Mouse (Mus musculus) limb, embryonic 12.5 days (tissue): Measurements from ENCODE around the gene Sugp2. TPM values are rescaled to one million over a fixed set of nuclear protein-coding genes. Genes with fewer than 3 reads are reported as not detected.
"Not testable (repeated sequence)": the region's sequence is repeated elsewhere in the genome, so short reads cannot be mapped to it uniquely, and the experiment has no call there.

Experiments
- ATAC-seq: fragments of 200-750 bp; cut with Nextera tagmentation; 2 replicates; pipeline ENCODE4 v1.8.0; 2017; ENCODE audit warnings: low read depth, moderate TSS enrichment; ENCODE audit not compliant: insufficient number of reproducible peaks, insufficient read depth, low FRiP score, low TSS enrichment
- H3K27ac ChIP-seq: fragments of 300-500 bp; sonication (generic); 2 replicates; pipeline ENCODE4 v1.5.1; 2016; ENCODE audit warnings: mild to moderate bottlenecking, moderate library complexity
- H3K27me3 ChIP-seq: fragments of 300-500 bp; sonication (generic); 2 replicates; pipeline ENCODE4 v1.6.1; 2016; ENCODE audit warnings: mild to moderate bottlenecking, moderate library complexity
- H3K36me3 ChIP-seq: fragments of 300-500 bp; sonication (generic); 2 replicates; pipeline ENCODE4 v1.6.1; 2016; ENCODE audit warnings: mild to moderate bottlenecking, moderate library complexity
- H3K4me1 ChIP-seq: fragments of 300-500 bp; sonication (generic); replicated peaks from 2 replicates; pipeline ENCODE4 v1.6.1; 2016
- H3K4me2 ChIP-seq: fragments of 300-500 bp; sonication (generic); 2 replicates; pipeline ENCODE4 v1.6.1; 2016; ENCODE audit warnings: mild to moderate bottlenecking, moderate library complexity
- H3K4me3 ChIP-seq: fragments of 300-500 bp; sonication (generic); replicated peaks from 2 replicates; pipeline ENCODE4 v1.5.1; 2016; ENCODE audit warnings: mild to moderate bottlenecking
- H3K9ac ChIP-seq: fragments of 300-500 bp; sonication (generic); replicated peaks from 2 replicates; pipeline ENCODE4 v1.6.1; 2016; ENCODE audit warnings: mild to moderate bottlenecking, moderate library complexity
- H3K9me3 ChIP-seq: fragments of 300-500 bp; sonication (generic); 2 replicates; pipeline ENCODE4 v1.6.1; 2016; ENCODE audit warnings: mild to moderate bottlenecking, moderate library complexity
- WGBS: fragments of 180-500 bp; shearing (Covaris S2); methylation state at CpG from one replicate; pipeline ENCODE4 v1.1.7; 2016; 5-methylcytosine and 5-hydroxymethylcytosine counted together
- polyA plus RNA-seq: library from polyadenylated mRNA; unstranded; fragments of >200 nt; fragmentation: Nextera tagmentation; extraction: Ambion mirVana; gene quantifications from 2 replicates; pipeline ENCODE4 v1.2.1, GENCODE M21; 2016

Gene Sugp2
- polyA plus RNA-seq, 1 experiment from 2014 or later, result 48.3 TPM

DNA sequence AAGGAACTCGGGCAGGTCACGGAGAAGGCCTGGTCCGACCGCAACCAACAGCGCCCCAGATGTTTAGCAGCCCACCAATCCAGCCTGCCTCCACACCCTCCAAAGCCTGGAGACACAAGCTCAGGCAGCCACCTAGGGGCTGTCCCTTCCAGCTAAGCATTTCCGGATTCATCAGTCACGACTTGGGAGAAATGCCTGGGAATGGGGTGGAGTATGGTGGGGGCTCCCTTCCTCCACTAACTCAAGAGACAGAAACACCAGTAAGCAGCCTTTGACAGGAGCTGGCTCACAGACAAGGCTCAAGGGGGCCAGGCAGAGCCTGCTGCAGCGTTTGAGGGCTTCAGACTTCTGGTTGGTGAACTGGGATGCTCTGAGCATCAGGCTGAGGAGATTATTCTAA is 23.5 kb upstream of the Sugp2 start:
- Histone ChIP-seq H3K9me3 (no peaks in the 10 kb centered on the region), H3K4me3 (no peak overlapping the region), H3K9ac (0 out of 2 replicates have a peak overlapping the region, but pooled peaks have one; percentile 14), H3K36me3 (no peaks in the 10 kb centered on the region), H3K4me1 (0 out of 2 replicates have a peak, but pooled peaks cover 14% of the 10 kb centered on the region), H3K27me3 (peaks cover 11% of the 10 kb centered on the region; the same call in 1 of the 2 replicates), H3K4me2 (peak overlapping the region; percentile 2; the same call in 1 of the 2 replicates), H3K27ac (no peak overlapping the region)
- 30% methylated on average over 8 of the region's 8 CpGs for WGBS
- ATAC-seq, result no peak

DNA sequence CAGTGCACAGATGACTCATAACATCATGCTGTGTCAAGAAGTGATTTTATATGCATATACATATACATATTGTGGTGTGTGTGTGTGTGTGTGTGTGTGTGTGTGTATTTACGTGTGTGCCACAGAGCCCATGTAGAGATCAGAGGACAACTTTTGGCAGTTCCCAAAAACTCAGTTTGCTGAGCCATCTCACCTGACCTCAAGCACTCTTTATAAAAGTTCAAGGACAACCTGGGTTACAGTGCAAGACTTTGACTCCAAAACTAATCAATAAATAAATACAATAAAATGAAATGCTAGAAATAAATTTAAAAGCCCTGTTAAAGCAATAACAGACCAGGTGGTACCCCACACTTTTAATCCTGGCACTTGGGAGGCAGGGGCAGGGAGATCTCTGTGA is 22.8 kb upstream of the Sugp2 start:
- Histone ChIP-seq H3K4me1 (0 out of 2 replicates have a peak, but pooled peaks cover 14% of the 10 kb centered on the region), H3K4me2 (peak overlapping the region; percentile 94), H3K4me3 (peak overlapping the region; percentile 66), H3K9ac (peak overlapping the region; percentile 69; the same call in 1 of the 2 replicates), H3K9me3 (no peaks in the 10 kb centered on the region), H3K27me3 (peaks cover 11% of the 10 kb centered on the region; the same call in 1 of the 2 replicates), H3K36me3 (no peaks in the 10 kb centered on the region), H3K27ac (no peak overlapping the region)
- WGBS, result 75% methylated on average over 1 of the region's 1 CpGs
- no peak for ATAC-seq

DNA sequence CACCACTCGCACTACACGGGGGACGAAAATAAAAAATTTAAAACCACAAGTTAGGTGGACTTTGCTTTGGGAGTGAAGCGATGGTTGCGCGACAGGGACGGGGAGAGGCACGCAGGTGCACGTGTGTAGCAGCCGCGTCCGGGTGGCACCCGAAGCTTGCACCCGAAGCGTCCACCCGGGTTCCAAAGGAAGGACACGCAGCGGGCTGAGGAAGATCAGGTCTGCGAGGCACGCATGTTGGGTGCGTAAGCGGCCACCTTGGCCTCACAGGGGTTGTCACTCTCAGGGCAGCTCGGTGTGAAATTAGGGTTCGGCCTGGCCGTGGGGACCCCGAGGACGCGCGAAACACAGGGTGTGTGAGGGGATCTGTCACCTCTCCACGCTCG is 22.3 kb upstream of the Sugp2 start:
- no peaks in the 10 kb centered on the region for H3K9me3 ChIP-seq
- no peaks in the 10 kb centered on the region for H3K36me3 ChIP-seq
- H3K9ac ChIP-seq, result peak overlapping the region; percentile 69
- H3K27ac ChIP-seq, result no peak overlapping the region
- peak overlapping the region; percentile 94 for H3K4me2 ChIP-seq
- 2% methylated on average over 31 of the region's 31 CpGs for WGBS
- no peak; the same call in 1 of the 2 replicates for ATAC-seq
- peaks cover 11% of the 10 kb centered on the region; the same call in 1 of the 2 replicates for H3K27me3 ChIP-seq
- 0 out of 2 replicates have a peak, but pooled peaks cover 14% of the 10 kb centered on the region for H3K4me1 ChIP-seq
- peak overlapping the region; percentile 66 for H3K4me3 ChIP-seq

DNA sequence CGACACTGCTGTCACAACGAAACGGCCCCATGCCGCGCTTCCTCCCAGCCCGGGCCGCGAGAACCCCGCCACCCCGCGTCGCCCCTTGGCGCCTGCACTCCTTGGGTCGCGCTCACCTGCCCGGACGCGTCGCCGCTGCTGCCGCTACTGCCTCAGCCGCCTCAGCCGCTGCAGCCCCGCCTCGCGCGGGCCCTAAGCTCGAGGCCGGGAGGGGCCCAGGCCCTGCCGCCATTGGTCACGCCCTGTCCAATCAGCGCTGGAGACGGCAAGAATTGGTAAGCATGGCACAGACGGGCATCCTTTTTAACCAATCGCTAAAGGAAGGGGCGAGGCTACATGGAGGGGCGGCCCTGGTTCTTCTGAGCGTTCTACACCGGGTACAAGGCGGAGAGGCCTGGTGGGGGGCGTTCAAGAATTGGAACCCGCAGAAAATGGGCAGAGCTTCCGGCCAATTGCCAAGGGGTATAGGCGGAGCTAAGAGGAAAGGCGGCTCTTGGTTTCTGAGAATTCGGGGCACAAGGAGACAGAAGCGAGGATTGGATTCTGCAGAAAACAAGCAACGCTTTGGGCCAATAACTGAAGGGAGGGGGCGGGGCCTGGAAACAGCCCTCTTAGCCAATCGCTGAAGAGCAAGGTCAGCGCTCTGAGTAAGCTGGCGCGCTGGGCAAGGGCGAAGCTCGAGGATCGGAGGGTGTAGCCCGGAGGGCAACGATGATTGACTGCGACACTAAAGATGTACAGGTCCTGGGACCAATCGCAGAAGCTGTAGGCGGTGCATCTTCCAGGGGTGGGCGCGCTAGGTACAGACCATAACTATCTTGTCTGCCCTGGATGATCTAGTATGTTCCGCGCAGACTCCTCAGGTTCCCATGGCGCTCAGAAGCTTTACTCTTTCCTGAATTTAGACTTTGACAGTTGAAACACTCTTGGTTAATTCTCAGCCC is 21.6 kb upstream of the Sugp2 start, which contains the start of gene Slc25a42:
Gene Slc25a42 (minus strand): TSS at position 194 of the 944 bp plus-strand sequence.
- peaks cover 15% of the 10 kb centered on the region; the same call in 1 of the 2 replicates for H3K27me3 ChIP-seq
- H3K36me3 ChIP-seq, result no peaks in the 10 kb centered on the region
- no peaks in the 10 kb centered on the region for H3K9me3 ChIP-seq
- H3K4me3 ChIP-seq, result peak within 1 kb of the TSS; percentile 66
- peak; percentile 99 for ATAC-seq
- peak within 1 kb of the TSS; percentile 69 for H3K9ac ChIP-seq
- peak within 1 kb of the TSS; percentile 94 for H3K4me2 ChIP-seq
- 0 out of 2 replicates have a peak, but pooled peaks cover 14% of the 10 kb centered on the region for H3K4me1 ChIP-seq
- under 1% methylated on average over 66 of the region's 66 CpGs for WGBS
- no peak within 1 kb of the TSS for H3K27ac ChIP-seq

DNA sequence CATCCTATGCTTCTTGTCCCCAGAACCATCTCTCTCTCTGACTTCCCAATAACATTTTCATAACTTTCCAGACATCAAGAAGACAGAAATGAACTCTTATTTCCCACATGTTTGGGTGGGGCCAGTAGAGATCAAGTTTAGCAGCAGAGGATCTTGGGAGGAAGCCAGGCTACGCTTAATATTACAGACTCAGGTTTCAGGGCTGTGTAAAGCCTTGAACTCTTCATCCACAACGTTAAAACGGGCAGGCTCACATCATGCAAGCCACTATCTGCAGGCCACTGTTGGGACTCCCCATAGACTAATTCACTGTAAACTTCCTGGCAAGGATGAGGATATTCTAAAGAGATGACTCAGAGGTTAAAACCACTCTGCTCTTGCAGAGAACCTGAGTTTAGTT is 19.6 kb upstream of the Sugp2 start:
- ATAC-seq, result no peak
- peaks cover 16% of the 10 kb centered on the region; the same call in 1 of the 2 replicates for H3K4me1 ChIP-seq
- no peaks in the 10 kb centered on the region for H3K9me3 ChIP-seq
- H3K27ac ChIP-seq, result no peak overlapping the region
- H3K36me3 ChIP-seq, result no peaks in the 10 kb centered on the region
- peaks cover 23% of the 10 kb centered on the region; the same call in 1 of the 2 replicates for H3K27me3 ChIP-seq
- H3K4me2 ChIP-seq, result no peak overlapping the region
- H3K4me3 ChIP-seq, result no peak overlapping the region
- WGBS, result 69% methylated on average over 3 of the region's 3 CpGs
- no peak overlapping the region for H3K9ac ChIP-seq

DNA sequence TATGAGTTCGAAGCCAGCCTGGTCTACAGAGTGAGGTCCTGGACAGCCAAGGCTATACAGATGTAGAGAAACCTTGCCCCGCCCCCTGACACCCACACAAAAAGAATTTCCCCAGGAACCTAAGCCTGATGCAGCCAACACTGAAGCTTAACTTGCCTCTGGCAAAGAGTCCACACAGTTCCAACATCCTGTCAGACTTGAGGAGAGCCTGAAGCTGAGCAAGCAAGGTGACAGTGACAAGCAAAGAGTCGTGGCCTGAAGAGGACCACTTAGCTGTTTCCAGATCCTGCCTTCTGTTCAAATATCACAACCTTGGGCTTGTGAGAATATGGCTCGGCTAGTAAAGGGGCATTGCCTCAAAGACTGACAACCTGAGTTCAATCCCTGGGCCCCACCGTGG is 18.9 kb upstream of the Sugp2 start:
- H3K4me2 ChIP-seq, result no peak overlapping the region
- 77% methylated on average over 5 of the region's 5 CpGs for WGBS
- no peak overlapping the region for H3K4me3 ChIP-seq
- no peaks in the 10 kb centered on the region for H3K36me3 ChIP-seq
- no peak for ATAC-seq
- H3K4me1 ChIP-seq, result peaks cover 17% of the 10 kb centered on the region; the same call in 1 of the 2 replicates
- peaks cover 23% of the 10 kb centered on the region; the same call in 1 of the 2 replicates for H3K27me3 ChIP-seq
- no peak overlapping the region for H3K9ac ChIP-seq
- H3K9me3 ChIP-seq, result no peaks in the 10 kb centered on the region
- H3K27ac ChIP-seq, result no peak overlapping the region

DNA sequence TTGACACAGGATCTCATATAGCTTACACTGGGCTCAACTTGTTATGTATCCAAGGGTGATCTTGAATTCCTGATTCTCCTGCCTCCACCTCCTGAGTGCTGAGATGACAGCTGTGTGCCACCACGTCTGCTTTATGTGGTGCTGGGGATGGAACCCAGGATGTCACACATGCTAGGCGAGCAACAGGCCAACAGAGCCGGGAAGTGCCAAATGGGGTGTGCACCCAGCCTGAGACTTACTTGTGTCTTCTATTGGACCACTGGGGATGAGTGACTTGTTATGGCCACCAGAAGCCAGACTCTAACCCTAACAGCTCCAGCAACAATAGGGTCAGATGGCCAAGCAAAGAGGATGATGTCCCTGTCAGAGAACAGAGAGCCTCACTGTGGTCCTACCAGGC is 17.9 kb upstream of the Sugp2 start:
- 77% methylated on average over 3 of the region's 3 CpGs for WGBS
- not testable (repeated sequence) for H3K4me2 ChIP-seq, H3K27ac ChIP-seq, H3K36me3 ChIP-seq, H3K9me3 ChIP-seq, ATAC-seq, H3K9ac ChIP-seq, H3K4me3 ChIP-seq
- peaks cover 14% of the 10 kb centered on the region; the same call in 1 of the 2 replicates for H3K27me3 ChIP-seq
- peaks cover 12% of the 10 kb centered on the region; the same call in 1 of the 2 replicates for H3K4me1 ChIP-seq

DNA sequence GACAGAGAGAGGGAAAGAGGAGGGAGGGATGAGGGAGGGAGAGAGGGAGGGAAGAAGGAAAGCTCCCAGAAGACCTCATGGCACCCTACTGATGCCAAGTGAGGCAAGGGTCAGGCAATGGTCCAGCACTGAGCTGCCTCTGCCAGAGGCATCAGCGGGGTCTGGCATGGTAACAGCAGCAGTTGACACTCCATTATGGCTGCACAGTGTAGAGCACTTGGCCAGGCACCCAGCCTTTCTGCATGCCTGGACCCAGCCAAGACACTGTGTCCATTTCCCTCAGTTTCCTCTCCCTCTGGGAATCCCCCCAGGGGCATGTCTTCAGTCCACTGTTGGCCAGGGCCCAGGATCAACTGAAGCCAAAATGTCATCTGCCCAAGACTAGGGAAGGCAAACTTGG is 17.5 kb upstream of the Sugp2 start:
- H3K27ac ChIP-seq, result no peak overlapping the region

DNA sequence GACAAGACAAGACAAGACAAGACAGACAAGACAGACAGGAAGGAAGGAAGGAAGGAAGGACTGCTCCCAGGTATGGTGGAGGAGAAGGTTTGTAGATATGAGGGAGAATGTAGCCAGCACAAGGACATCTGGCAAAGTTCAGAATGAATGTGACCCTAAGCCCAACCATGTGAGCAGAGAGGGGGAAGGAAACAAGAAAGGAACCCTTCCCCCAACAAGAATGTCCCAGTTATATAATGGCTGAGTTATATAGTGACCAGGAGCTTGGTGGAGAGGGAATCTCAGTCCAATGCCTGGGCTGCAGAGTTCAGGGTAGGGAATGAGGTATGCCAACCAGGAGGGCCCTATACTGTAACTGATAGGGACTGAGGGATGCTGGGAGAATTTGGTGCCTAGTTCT is 16.6 kb upstream of the Sugp2 start:
- no peak overlapping the region for H3K4me2 ChIP-seq
- no peak overlapping the region for H3K27ac ChIP-seq
- no peak overlapping the region for H3K9ac ChIP-seq
- peaks cover 6% of the 10 kb centered on the region; the same call in 1 of the 2 replicates for H3K4me1 ChIP-seq
- ATAC-seq, result no peak
- H3K36me3 ChIP-seq, result peaks cover 7% of the 10 kb centered on the region
- no peak overlapping the region for H3K4me3 ChIP-seq
- no peaks in the 10 kb centered on the region for H3K9me3 ChIP-seq
- peaks cover 12% of the 10 kb centered on the region; the same call in 1 of the 2 replicates for H3K27me3 ChIP-seq

More for the DNA sequence above, 17.5 kb upstream of the Sugp2 start:
- H3K9ac ChIP-seq, result no peak overlapping the region
- peaks cover 12% of the 10 kb centered on the region; the same call in 1 of the 2 replicates for H3K27me3 ChIP-seq
- no peak overlapping the region for H3K4me2 ChIP-seq
- H3K4me3 ChIP-seq, result no peak overlapping the region
- no peaks in the 10 kb centered on the region for H3K36me3 ChIP-seq
- peaks cover 8% of the 10 kb centered on the region; the same call in 1 of the 2 replicates for H3K4me1 ChIP-seq
- WGBS, result 63% methylated on average over 1 of the region's 1 CpGs
- ATAC-seq, result no peak
- no peaks in the 10 kb centered on the region for H3K9me3 ChIP-seq

DNA sequence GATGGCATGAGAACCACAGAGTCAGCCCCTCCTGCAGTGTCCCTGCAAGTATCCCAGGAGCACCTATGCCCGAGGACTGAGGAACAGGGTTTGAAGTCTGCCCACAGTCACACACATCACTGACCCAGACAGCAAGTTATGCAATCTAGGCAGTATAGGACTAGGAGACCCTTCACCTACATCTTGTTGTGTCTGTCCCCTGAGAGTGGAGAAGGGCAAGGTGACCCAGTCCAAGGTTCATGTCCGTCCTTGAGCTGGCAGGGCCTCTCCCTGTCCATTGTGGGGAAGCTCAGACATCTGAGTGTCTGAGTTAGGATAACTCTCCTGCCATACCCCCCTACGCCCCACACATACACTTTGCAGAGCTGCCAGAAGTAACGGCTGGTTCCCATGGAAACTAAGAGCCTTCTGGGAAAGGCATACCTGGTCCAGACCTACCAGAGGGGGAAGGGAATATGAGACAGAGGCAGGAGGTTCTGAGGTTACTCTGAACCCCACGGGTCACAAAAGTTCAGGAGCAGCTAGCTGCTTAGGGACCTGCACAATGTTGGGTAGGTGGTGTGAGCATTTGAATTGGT is 14.8 kb upstream of the Sugp2 start:
- no peaks in the 10 kb centered on the region for H3K9me3 ChIP-seq
- H3K4me3 ChIP-seq, result no peak overlapping the region
- peaks cover 12% of the 10 kb centered on the region; the same call in 1 of the 2 replicates for H3K27me3 ChIP-seq
- no peak overlapping the region for H3K4me2 ChIP-seq
- no peak for ATAC-seq
- H3K36me3 ChIP-seq, result peaks cover 23% of the 10 kb centered on the region
- H3K27ac ChIP-seq, result no peak overlapping the region
- 54% methylated on average over 5 of the region's 5 CpGs for WGBS
- H3K4me1 ChIP-seq, result peaks cover 3% of the 10 kb centered on the region; the same call in 1 of the 2 replicates
- no peak overlapping the region; the same call in 1 of the 2 replicates for H3K9ac ChIP-seq
